Mouse (Mus musculus): ENCODE measurements around the gene Olfr148. TPM values are rescaled to one million over a fixed set of nuclear protein-coding genes. Genes with fewer than 3 reads are reported as not detected.

Gene Olfr148
- polyA plus RNA-seq, 1 experiment, result not detected

GRCm38 (mm10) chr9:39624711-39625110 is 14.3 kb downstream of the Olfr148 start:
- DNase-seq, result no peak
- TF ChIP-seq POLR2A (IDR thresholded peaks at IDR 0.05; ENCODE audit: borderline replicate concordance, extremely low read depth, low read depth, low read length) (no peak), CTCF (IDR thresholded peaks at IDR 0.05; ENCODE audit: insufficient read depth, low read length) (no peak)
- 53% methylated on average over 2 of the region's 2 CpGs for WGBS
- Histone ChIP-seq H3K4me1 (ENCODE audit: control insufficient read depth, insufficient read depth, low read length) (no peaks in the 10 kb centered on the region), H3K4me3 (replicated peaks; ENCODE audit: extremely low read depth, low read depth, low read length) (no peak overlapping the region)

GRCm38 (mm10) chr9:39629069-39629468 is 18.6 kb downstream of the Olfr148 start:
- TF ChIP-seq CTCF (IDR thresholded peaks at IDR 0.05; ENCODE audit: insufficient read depth, low read length) (no peak), POLR2A (IDR thresholded peaks at IDR 0.05; ENCODE audit: borderline replicate concordance, extremely low read depth, low read depth, low read length) (no peak)
- no peak for DNase-seq
- no peaks in the 10 kb centered on the region for H3K4me1 ChIP-seq (ENCODE audit: control insufficient read depth, insufficient read depth, low read length)
- WGBS, result 63% methylated on average over 2 of the region's 2 CpGs
- no peak overlapping the region for H3K4me3 ChIP-seq (replicated peaks; ENCODE audit: extremely low read depth, low read depth, low read length)

GRCm38 (mm10) chr9:39633913-39634594 is 23.6 kb downstream of the Olfr148 start:
- DNase-seq, result no peak
- Histone ChIP-seq H3K4me1 (ENCODE audit: control insufficient read depth, insufficient read depth, low read length) (no peaks in the 10 kb centered on the region), H3K4me3 (replicated peaks; ENCODE audit: extremely low read depth, low read depth, low read length) (no peak overlapping the region)
- WGBS, result 26% methylated on average over 4 of the region's 4 CpGs
- TF ChIP-seq POLR2A (IDR thresholded peaks at IDR 0.05; ENCODE audit: borderline replicate concordance, extremely low read depth, low read depth, low read length) (no peak), CTCF (IDR thresholded peaks at IDR 0.05; ENCODE audit: insufficient read depth, low read length) (no peak)

- TF ChIP-seq CTCF (IDR thresholded peaks at IDR 0.05; ENCODE audit: insufficient read depth, low read length) (no peak), POLR2A (IDR thresholded peaks at IDR 0.05; ENCODE audit: borderline replicate concordance, extremely low read depth, low read depth, low read length) (no peak)
- H3K4me3 ChIP-seq (replicated peaks; ENCODE audit: extremely low read depth, low read depth, low read length), result no peak within 1 kb of the TSS
- no peaks in the 10 kb centered on the region for H3K4me1 ChIP-seq (ENCODE audit: control insufficient read depth, insufficient read depth, low read length)
- no peak for DNase-seq
These were observed 34.3 kb downstream of the Olfr148 start, which contains the start of gene Olfr961 for GRCm38 (mm10) chr9:39644785-39645184. TSS of gene Olfr961 (plus strand) at chr9:39645085.

- DNase-seq, result no peak
- Histone ChIP-seq H3K4me1 (ENCODE audit: control insufficient read depth, insufficient read depth, low read length) (no peaks in the 10 kb centered on the region), H3K4me3 (replicated peaks; ENCODE audit: extremely low read depth, low read depth, low read length) (no peak overlapping the region)
- TF ChIP-seq CTCF (IDR thresholded peaks at IDR 0.05; ENCODE audit: insufficient read depth, low read length) (no peak), POLR2A (IDR thresholded peaks at IDR 0.05; ENCODE audit: borderline replicate concordance, extremely low read depth, low read depth, low read length) (no peak)
- WGBS, result 78% methylated on average over 4 of the region's 4 CpGs
These were observed 36.9 kb downstream of the Olfr148 start for GRCm38 (mm10) chr9:39647382-39647781.

GRCm38 (mm10) chr9:39654756-39655396 is 44.4 kb downstream of the Olfr148 start:
- H3K4me1 ChIP-seq (ENCODE audit: control insufficient read depth, insufficient read depth, low read length), result no peaks in the 10 kb centered on the region
- no peak overlapping the region for H3K4me3 ChIP-seq (replicated peaks; ENCODE audit: extremely low read depth, low read depth, low read length)
- no peak for TF ChIP-seq POLR2A (IDR thresholded peaks at IDR 0.05; ENCODE audit: borderline replicate concordance, extremely low read depth, low read depth, low read length)
- no peak for TF ChIP-seq CTCF (IDR thresholded peaks at IDR 0.05; ENCODE audit: insufficient read depth, low read length)
- DNase-seq, result no peak
- WGBS, result 58% methylated on average over 6 of the region's 6 CpGs

Other genes with a start within 250 kb of the Olfr148 start
- not detected in 2 replicates for gene Olfr951, start 223.2 kb upstream of the Olfr148 start, polyA plus RNA-seq (2012; rRNA removed)
- not detected in 2 replicates for gene Olfr952, start 183.5 kb upstream of the Olfr148 start, polyA plus RNA-seq (2012; rRNA removed)
- gene Olfr954, start 154.0 kb upstream of the Olfr148 start, polyA plus RNA-seq (2012; rRNA removed), result not detected in 2 replicates
- not detected in 2 replicates for gene Olfr955, start 138.7 kb upstream of the Olfr148 start, polyA plus RNA-seq (2012; rRNA removed)
- not detected in 2 replicates for gene Olfr44, start 116.7 kb upstream of the Olfr148 start, polyA plus RNA-seq (2012; rRNA removed)
- gene Olfr957, start 94.8 kb upstream of the Olfr148 start, polyA plus RNA-seq (2012; rRNA removed), result not detected in 2 replicates
- gene Olfr958, start 56.6 kb upstream of the Olfr148 start, polyA plus RNA-seq (2012; rRNA removed), result not detected in 2 replicates
- not detected in 2 replicates for gene Olfr959, start 35.1 kb upstream of the Olfr148 start, polyA plus RNA-seq (2012; rRNA removed)
- 0.25 and 0.56 TPM in 2 replicates for gene AW551984, start 6.3 kb upstream of the Olfr148 start, polyA plus RNA-seq (2012; rRNA removed)
- gene Olfr960, start 10.7 kb downstream of the Olfr148 start, polyA plus RNA-seq (2012; rRNA removed), result not detected in 2 replicates
- not detected in 2 replicates for gene Olfr961, start 34.4 kb downstream of the Olfr148 start, polyA plus RNA-seq (2012; rRNA removed)
- not detected in 2 replicates for gene Olfr963, start 56.5 kb downstream of the Olfr148 start, polyA plus RNA-seq (2012; rRNA removed)
- gene Olfr149, start 96.5 kb downstream of the Olfr148 start, polyA plus RNA-seq (2012; rRNA removed), result not detected in 2 replicates
- gene Olfr965, start 100.7 kb downstream of the Olfr148 start, polyA plus RNA-seq (2012; rRNA removed), result not detected in 2 replicates
- not detected in 2 replicates for gene Olfr150, start 120.3 kb downstream of the Olfr148 start, polyA plus RNA-seq (2012; rRNA removed)
- not detected in 2 replicates for gene Olfr967, start 135.6 kb downstream of the Olfr148 start, polyA plus RNA-seq (2012; rRNA removed)
- not detected in 2 replicates for gene Olfr968, start 172.6 kb downstream of the Olfr148 start, polyA plus RNA-seq (2012; rRNA removed)
- not detected in 2 replicates for gene Olfr969, start 180.3 kb downstream of the Olfr148 start, polyA plus RNA-seq (2012; rRNA removed)
- gene Olfr970, start 198.2 kb downstream of the Olfr148 start, polyA plus RNA-seq (2012; rRNA removed), result not detected in 2 replicates
- gene Olfr971, start 226.2 kb downstream of the Olfr148 start, polyA plus RNA-seq (2012; rRNA removed), result not detected in 2 replicates